Comparison of ENCODE assay signal across 18 mouse cellular contexts in the genomic region with DNA sequence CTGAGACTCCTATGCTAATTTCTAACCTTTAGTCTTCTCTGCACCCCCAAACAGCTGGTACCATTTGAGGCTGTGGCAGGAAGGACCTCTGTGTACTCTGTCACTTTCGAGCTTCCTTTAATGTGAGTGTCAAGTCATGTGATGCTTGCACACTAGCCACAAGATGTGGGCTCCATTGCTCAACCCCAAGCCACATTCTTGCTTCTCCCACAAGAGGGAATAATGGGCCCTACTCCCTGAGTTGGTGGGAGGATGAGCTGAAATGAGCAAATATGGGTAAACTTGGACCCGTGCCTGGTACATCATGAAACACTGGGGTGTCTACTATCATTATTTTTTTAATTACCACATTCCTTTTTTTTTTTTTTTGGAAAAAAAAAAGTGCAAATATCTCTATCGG.
DNase-seq lines count a peak whose midpoint lies in the region; ATAC-seq and TF ChIP-seq lines count a peak whose summit lies in the region.
"Had no signal": no experiment of that assay in that cellular context is flagged by ENCODE, and none has a peak within 500 bp of the region (broad histone marks: within the 10 kb centered on the region; RNA-seq: fewer than 3 reads in every experiment).

No protein-coding gene starts in this region.

- no peak for TF ChIP-seq POLR2A in heart, adult 2 months (IDR thresholded peaks at IDR 0.05; ENCODE audit: insufficient read depth, low read depth, low read length)

- TF ChIP-seq EP300 in heart, adult 2 months (IDR thresholded peaks at IDR 0.05; ENCODE audit: insufficient read depth, low read depth, low read length) = no peak

- intact Hi-C loops in heart, postnatal 36 days (cut with DNase I) = no loop called here
- intact Hi-C loops in heart, adult 2 months (cut with DNase I) = no loop called here

- H3K4me1 ChIP-seq in heart, adult 2 months (ENCODE audit: control insufficient read depth, insufficient read depth, low read length) = no peaks in the 10 kb centered on the region
- H3K4me1 ChIP-seq: forebrain, embryonic 12.5 days; limb, embryonic 10.5 days had no signal

- ATAC-seq in granulocyte monocyte progenitor cell, adult 5-6 weeks (replicated peaks; ENCODE audit: poor library complexity, severe bottlenecking) = peak; percentile 92
- ATAC-seq: hindbrain, postnatal 0 days had no signal

- H3K27ac ChIP-seq in heart, adult 2 months = no peak overlapping the region
- H3K27ac ChIP-seq: forebrain, embryonic 12.5 days; hindbrain, postnatal 0 days; limb, embryonic 10.5 days; macrophage had no signal

- H3K79me2 ChIP-seq in C2C12 (ENCODE audit: control insufficient read depth, insufficient read depth) = no peaks in the 10 kb centered on the region
- no peaks in the 10 kb centered on the region for H3K79me2 ChIP-seq in heart, adult 2 months (replicated peaks; ENCODE audit: control insufficient read depth, insufficient read depth, low read length)

- no peak for TF ChIP-seq CTCF in C2C12 (IDR thresholded peaks at IDR 0.05; ENCODE audit: control insufficient read depth, insufficient read depth, insufficient read length)
- TF ChIP-seq CTCF in heart, adult 2 months (IDR thresholded peaks at IDR 0.05) = no peak

- 60% methylated on average over 3 of the region's 3 CpGs for WGBS in heart, adult 2 months

- peak; percentile 4 to 12 for DNase-seq in lung, adult 18-20 months
- no peak for DNase-seq in lung, postnatal 4 days
- DNase-seq in layer of hippocampus, adult 9-11 months = peak; percentile 86
- no peak for DNase-seq in heart, postnatal 36 days
- DNase-seq in heart, adult 2 months = no peak
- DNase-seq in urinary bladder, adult 18-20 months (ENCODE audit: low spot score in 2 of 2) = no peak
- DNase-seq: cerebellum, adult 11 months; cerebellum, postnatal 14 days; gastrocnemius, postnatal 36 days; heart, postnatal 14 days; kidney, adult 8-10 months; kidney, postnatal 25 days had no signal

- H3K27me3 ChIP-seq in C2C12 (ENCODE audit: control insufficient read depth, insufficient read depth, insufficient read length) = no peaks in the 10 kb centered on the region
- H3K27me3 ChIP-seq in heart, adult 2 months (ENCODE audit: control insufficient read depth, insufficient read depth, low read length) = no peaks in the 10 kb centered on the region
- H3K27me3 ChIP-seq: forebrain, embryonic 12.5 days had no signal

- no peaks in the 10 kb centered on the region for H3K36me3 ChIP-seq in C2C12 (ENCODE audit: control insufficient read depth, insufficient read depth)
- H3K36me3 ChIP-seq in heart, adult 2 months (ENCODE audit: control insufficient read depth, insufficient read depth, low read length) = no peaks in the 10 kb centered on the region
- H3K36me3 ChIP-seq: forebrain, embryonic 12.5 days; limb, embryonic 10.5 days had no signal

- H3K9ac ChIP-seq in heart, adult 2 months (ENCODE audit: low read depth, low read length) = no peak overlapping the region
- H3K9ac ChIP-seq: forebrain, embryonic 12.5 days had no signal

- H3K79me3 ChIP-seq in C2C12 (ENCODE audit: low read depth) = no peaks in the 10 kb centered on the region

- no peak overlapping the region for H3ac ChIP-seq in C2C12 (ENCODE audit: control insufficient read depth, insufficient read length, low read depth)

- H3K4me3 ChIP-seq in C2C12 (ENCODE audit: insufficient read depth, poor library complexity, severe bottlenecking) = no peak overlapping the region
- no peak overlapping the region for H3K4me3 ChIP-seq in heart, adult 2 months
- H3K4me3 ChIP-seq: forebrain, embryonic 12.5 days; limb, embryonic 10.5 days had no signal

TF ChIP-seq in C2C12, 6 proteins besides CTCF, POLR2A, EP300 and RAD21:
- TF ChIP-seq CEBPB (IDR thresholded peaks at IDR 0.05; ENCODE audit: low read depth) (peak; percentile 40), MAX (IDR thresholded peaks at IDR 0.05) (no peak)

Comparison
In these comparisons a context has a peak if more than half of its experiments do, and no peak if none do; other contexts are left out.
1. DNase-seq: peak in lung, adult 18-20 months (2 of 2) and layer of hippocampus, adult 9-11 months (single experiment); none in lung, postnatal 4 days (0 of 2), heart, postnatal 36 days (0 of 2), heart, adult 2 months (0 of 2) and urinary bladder, adult 18-20 months (0 of 2).